Comparison of ENCODE assay signal across 25 mouse cellular contexts in the genomic region with DNA sequence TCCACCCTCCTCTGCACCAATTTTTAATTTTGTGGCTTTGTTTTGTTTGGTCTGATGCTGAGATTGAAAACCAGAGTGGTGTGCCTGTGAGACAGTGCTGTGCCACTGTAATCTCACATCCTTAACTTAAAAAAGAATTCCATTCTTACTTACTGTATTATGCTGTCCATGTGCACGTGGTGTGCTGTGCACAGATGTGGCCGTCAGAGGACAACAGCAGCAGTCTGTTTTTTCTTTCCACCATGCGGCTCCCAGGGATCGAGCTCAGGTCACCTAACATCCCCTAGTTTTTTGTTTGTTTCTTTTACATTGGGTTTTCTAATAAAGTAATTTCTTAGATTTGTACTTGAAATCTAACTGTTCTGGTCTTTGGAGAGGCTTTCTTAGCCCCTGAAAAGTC. TPM values are rescaled to one million over a fixed set of nuclear protein-coding genes. Genes with fewer than 3 reads are reported as not detected.
"Had no signal": no experiment of that assay in that cellular context is flagged by ENCODE, and none has a peak within 500 bp of the region (broad histone marks: within the 10 kb centered on the region; RNA-seq: fewer than 3 reads in every experiment).

No protein-coding gene starts in this region.

- H3K4me2 ChIP-seq: lung, embryonic 14.5 days; midbrain, embryonic 12.5 days; neural tube, embryonic 13.5 days; neural tube, embryonic 15.5 days had no signal

- DNase-seq: lung, adult 18-20 months; lung, embryonic 14.5 days; lung, postnatal 10 days; lung, postnatal 4 days; midbrain, embryonic 14.5 days; retina, postnatal 1 day; right cerebral cortex, adult 18-20 months; right cerebral cortex, postnatal 25 days; right cerebral cortex, postnatal 4 days; spleen, adult 18-20 months; thymus, adult 2 months; thymus, postnatal 25 days; thymus, postnatal 4 days had no signal

- H3K27me3 ChIP-seq: midbrain, embryonic 12.5 days; neural tube, embryonic 13.5 days; neural tube, embryonic 15.5 days had no signal

- H3K9ac ChIP-seq: lung, embryonic 14.5 days; midbrain, embryonic 12.5 days; neural tube, embryonic 13.5 days; neural tube, embryonic 15.5 days had no signal

- H3K4me3 ChIP-seq: midbrain, embryonic 10.5 days; midbrain, embryonic 12.5 days; myocyte; neural tube, embryonic 13.5 days; neural tube, embryonic 15.5 days had no signal

- H3K9me3 ChIP-seq: midbrain, embryonic 10.5 days; midbrain, embryonic 12.5 days; neural tube, embryonic 13.5 days; neural tube, embryonic 15.5 days had no signal

- ATAC-seq: midbrain, embryonic 16.5 days had no signal

- H3K27ac ChIP-seq: midbrain, embryonic 10.5 days; midbrain, embryonic 12.5 days; neural tube, embryonic 13.5 days; neural tube, embryonic 15.5 days had no signal

RNA-seq across cellular contexts. Expression of gene Zp3, which starts 24.6 kb away (rescaled TPM):
- total RNA-seq: megakaryocyte-erythroid progenitor cell, adult 5-6 weeks had no signal
- polyA plus RNA-seq: lung, embryonic 14.5 days; midbrain, embryonic 10.5 days; midbrain, embryonic 12.5 days; midbrain, embryonic 14.5 days; neural tube, embryonic 11.5 days; small intestine, adult 2 months; stomach, embryonic 14.5 days; urinary bladder, adult 2 months had no signal

RNA-seq across cellular contexts. Expression of gene Upk3b, which starts 33.8 kb away (rescaled TPM):
- total RNA-seq: megakaryocyte, adult 5-6 weeks; megakaryocyte-erythroid progenitor cell, adult 5-6 weeks had no signal
- polyA plus RNA-seq: midbrain, embryonic 10.5 days; midbrain, embryonic 14.5 days; myocyte had no signal

RNA-seq across cellular contexts. Expression of gene Upk3bl, which starts 49.8 kb away (rescaled TPM):
- total RNA-seq: megakaryocyte, adult 5-6 weeks; megakaryocyte-erythroid progenitor cell, adult 5-6 weeks had no signal
- polyA plus RNA-seq: midbrain, embryonic 14.5 days; midbrain, embryonic 16.5 days; myocyte; neural tube, embryonic 13.5 days; neural tube, embryonic 15.5 days had no signal
